Mouse (Mus musculus) CH12.LX (cell line): ENCODE results near the gene Lgi2. TPM values are rescaled to one million over a fixed set of nuclear protein-coding genes. Genes with fewer than 3 reads are reported as not detected.

ENCODE experiments used
- DNase-seq: peaks from one replicate; pipeline ENCODE4 v3.0.0-alpha.2; 2013; ENCODE audit errors: extremely low read depth
- H3K27ac ChIP-seq: 2 replicates; pipeline ENCODE4 v1.5.1; 2012; ENCODE audit warnings: low read depth, mild to moderate bottlenecking, control low read depth, moderate library complexity; ENCODE audit not compliant: insufficient read depth
- H3K27me3 ChIP-seq: replicated peaks from 2 replicates; pipeline ENCODE3; 2012; ENCODE audit warnings: inconsistent platforms
- H3K36me3 ChIP-seq, 2 experiments: replicated peaks in 1 of 2; 2 replicates each; pipeline versions ENCODE3 to v1.6.1; 2012; ENCODE audit warnings: inconsistent platforms in 1 of 2, low read length in 1 of 2, mild to moderate bottlenecking in 1 of 2, mixed read lengths in 1 of 2, moderate library complexity in 1 of 2; ENCODE audit not compliant: control insufficient read depth in 1 of 2, insufficient read depth in 1 of 2
- H3K4me1 ChIP-seq, 2 experiments: 2 replicates each; pipeline ENCODE4 v1.6.1; 2012; ENCODE audit warnings: inconsistent platforms in 1 of 2, moderate library complexity in 1 of 2; ENCODE audit not compliant: insufficient read depth in 2 of 2, control insufficient read depth in 1 of 2
- H3K4me2 ChIP-seq: 2 replicates; pipeline ENCODE4 v1.6.1; 2012; ENCODE audit warnings: low read depth, mild to moderate bottlenecking, control low read depth; ENCODE audit not compliant: poor library complexity, insufficient read depth, severe bottlenecking
- H3K4me3 ChIP-seq, 3 experiments: fragments of 150-350 bp in 1 of 3; sonication (generic) in 1 of 3; replicated peaks in 1 of 3; 2 replicates each; pipeline versions ENCODE3 to v1.5.1; 2011 to 2012; ENCODE audit warnings: low read depth in 2 of 3, low read length in 2 of 3, mild to moderate bottlenecking in 2 of 3, moderate library complexity in 2 of 3, control low read depth in 1 of 3, improper control_type of control experiment in 1 of 3, inconsistent platforms in 1 of 3, mixed read lengths in 1 of 3; ENCODE audit not compliant: poor library complexity in 1 of 3
- H3K79me2 ChIP-seq: replicated peaks from 2 replicates; pipeline ENCODE4 v1.6.1; 2012; ENCODE audit warnings: mild to moderate bottlenecking, moderate library complexity; ENCODE audit not compliant: control insufficient read depth, poor library complexity, insufficient read depth, severe bottlenecking; ENCODE audit errors: extremely low read depth
- H3K9ac ChIP-seq: 2 replicates; pipeline ENCODE4 v1.6.1; 2012; ENCODE audit warnings: low read depth, mild to moderate bottlenecking, control low read depth, moderate library complexity; ENCODE audit not compliant: insufficient read depth
- H3K9me3 ChIP-seq: replicated peaks from 2 replicates; pipeline ENCODE3; 2012; ENCODE audit warnings: low read length, inconsistent platforms, mixed read lengths
- BHLHE40 ChIP-seq: IDR thresholded peaks from 2 replicates; pipeline ENCODE4 v1.6.1; 2011; ENCODE audit warnings: mild to moderate bottlenecking, low read depth, low read length, improper control_type of control experiment
- CHD1 ChIP-seq: IDR thresholded peaks from 2 replicates; pipeline ENCODE4 v1.6.1; 2012; ENCODE audit warnings: low read depth, low read length, improper control_type of control experiment, inconsistent platforms
- CHD2 ChIP-seq: IDR thresholded peaks from 2 replicates; pipeline ENCODE4 v1.6.1; 2011; ENCODE audit warnings: low read length, improper control_type of control experiment
- ELF1 ChIP-seq: IDR thresholded peaks from 2 replicates; pipeline ENCODE4 v1.6.1; 2014; ENCODE audit warnings: low read depth, mild to moderate bottlenecking, inconsistent platforms, low read length, improper control_type of control experiment
- EP300 ChIP-seq: IDR thresholded peaks from 2 replicates; pipeline ENCODE4 v1.6.1; 2011; ENCODE audit warnings: low read length, improper control_type of control experiment
- ETS1 ChIP-seq: conservative IDR thresholded peaks from 2 replicates; pipeline ENCODE4 v1.6.1; 2012; ENCODE audit warnings: low read depth, mild to moderate bottlenecking, inconsistent platforms, low read length, improper control_type of control experiment, moderate library complexity
- GABPA ChIP-seq: IDR thresholded peaks from 2 replicates; pipeline ENCODE4 v1.6.1; 2012; ENCODE audit warnings: low read depth, low read length, improper control_type of control experiment, inconsistent platforms; ENCODE audit not compliant: insufficient replicate concordance
- MEF2A ChIP-seq: IDR thresholded peaks from 2 replicates; pipeline ENCODE4 v1.6.1; 2014; ENCODE audit warnings: low read depth, mild to moderate bottlenecking, inconsistent platforms, low read length, improper control_type of control experiment, borderline replicate concordance
- MXI1 ChIP-seq: IDR thresholded peaks from 2 replicates; pipeline ENCODE4 v1.6.1; 2011; ENCODE audit warnings: mild to moderate bottlenecking, low read depth, low read length, improper control_type of control experiment
- MYC ChIP-seq: IDR thresholded peaks from 2 replicates; pipeline ENCODE4 v1.6.1; 2011; ENCODE audit warnings: low read depth, mild to moderate bottlenecking, improper control_type of control experiment, low read length
- NELFE ChIP-seq: IDR thresholded peaks from 2 replicates; pipeline ENCODE4 v1.6.1; 2011; ENCODE audit warnings: low read depth, low read length, improper control_type of control experiment
- POLR2AphosphoS2 ChIP-seq: IDR thresholded peaks from 2 replicates; pipeline ENCODE4 v1.6.1; 2011; ENCODE audit warnings: low read depth, low read length, improper control_type of control experiment
- RAD21 ChIP-seq: IDR thresholded peaks from 2 replicates; pipeline ENCODE4 v1.6.1; 2011; ENCODE audit warnings: low read depth, mild to moderate bottlenecking, low read length, improper control_type of control experiment, moderate library complexity
- SMC3 ChIP-seq: IDR thresholded peaks from 2 replicates; pipeline ENCODE4 v1.6.1; 2011; ENCODE audit warnings: low read depth, low read length, improper control_type of control experiment
- USF1 ChIP-seq: IDR thresholded peaks from 2 replicates; pipeline ENCODE4 v1.6.1; 2014; ENCODE audit warnings: low read depth, mild to moderate bottlenecking, inconsistent platforms, low read length, improper control_type of control experiment
- ZKSCAN1 ChIP-seq: IDR thresholded peaks from 2 replicates; pipeline ENCODE4 v1.6.1; 2012; ENCODE audit warnings: low read depth, inconsistent platforms, low read length, improper control_type of control experiment, borderline replicate concordance
- ZMIZ1 ChIP-seq: IDR thresholded peaks from 2 replicates; pipeline ENCODE4 v1.6.1; 2012; ENCODE audit warnings: low read depth, mild to moderate bottlenecking, inconsistent platforms, low read length, improper control_type of control experiment
- dilution Hi-C: fragments of 300-500 bp; cut with MboI; formaldehyde crosslinking; loops from 2 replicates; pipeline ENCODE4 v1.14.3; 2020; ENCODE audit warnings: low sequenced_read_pairs; ENCODE audit not compliant: extremely low pct_unique_long_range_greater_than_20kb, extremely low pct_ligation_motif_present
- in situ Hi-C: fragments of 300-500 bp; cut with MboI; formaldehyde crosslinking; loops from 3 replicates; pipeline ENCODE4 v1.14.3; 2019; ENCODE audit warnings: low sequenced_read_pairs, low pct_ligation_motif_present, low pct_unique_long_range_greater_than_20kb, mixed read lengths
- polyA plus RNA-seq: library from polyadenylated mRNA; unstranded; fragments of >175 nt; gene quantifications from 2 replicates; pipeline ENCODE4 v1.2.1, GENCODE M21; 2012; ENCODE audit warnings: low read depth; ENCODE audit not compliant: insufficient read length
- total RNA-seq, 2 experiments: library from RNA; depleted of rRNA; stranded (reverse); fragments of 300-350 nt in 1 of 2; fragments of >200 nt in 1 of 2; gene quantifications; 2 replicates each; pipeline ENCODE4 v1.2.3; 2012 to 2014

Gene Lgi2
- total and polyA plus RNA-seq, 3 experiments = not detected

DNA sequence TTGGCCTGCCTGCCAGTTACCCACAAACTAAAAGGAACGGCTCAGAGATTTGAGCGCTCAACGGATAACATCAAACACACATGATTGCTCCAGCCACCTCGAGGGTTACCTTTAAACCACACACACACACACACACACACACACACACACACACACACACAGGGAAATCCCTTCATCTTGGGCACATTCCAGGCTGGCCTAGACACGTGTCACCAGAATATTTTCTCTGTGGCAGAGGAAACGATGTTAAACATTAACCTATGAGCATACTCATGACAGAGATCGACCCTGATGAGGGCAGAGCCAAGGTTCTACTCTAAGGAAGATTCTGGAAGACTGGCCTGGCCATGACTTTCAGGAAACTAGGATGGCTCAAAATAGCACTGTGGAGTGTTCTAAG lies 29.2 kb downstream of the Lgi2 start:
- H3K27me3 ChIP-seq = no peaks in the 10 kb centered on the region
- DNase-seq = no peak
- H3K9me3 ChIP-seq = no peaks in the 10 kb centered on the region
- no peaks in the 10 kb centered on the region for H3K79me2 ChIP-seq
- no peak overlapping the region for H3K27ac ChIP-seq
- no peak overlapping the region for H3K4me3 ChIP-seq
- H3K4me1 ChIP-seq = no peaks in the 10 kb centered on the region
- TF ChIP-seq ETS1 = no peak
- TF ChIP-seq NELFE = no peak
- TF ChIP-seq USF1 = no peak
- no peak for TF ChIP-seq MXI1
- TF ChIP-seq GABPA = no peak
- TF ChIP-seq MYC = no peak
- H3K4me2 ChIP-seq = no peak overlapping the region
- H3K9ac ChIP-seq = no peak overlapping the region
- in situ Hi-C loops (no loop called here), dilution Hi-C loops (no loop called here)
- H3K36me3 ChIP-seq = no peaks in the 10 kb centered on the region

DNA sequence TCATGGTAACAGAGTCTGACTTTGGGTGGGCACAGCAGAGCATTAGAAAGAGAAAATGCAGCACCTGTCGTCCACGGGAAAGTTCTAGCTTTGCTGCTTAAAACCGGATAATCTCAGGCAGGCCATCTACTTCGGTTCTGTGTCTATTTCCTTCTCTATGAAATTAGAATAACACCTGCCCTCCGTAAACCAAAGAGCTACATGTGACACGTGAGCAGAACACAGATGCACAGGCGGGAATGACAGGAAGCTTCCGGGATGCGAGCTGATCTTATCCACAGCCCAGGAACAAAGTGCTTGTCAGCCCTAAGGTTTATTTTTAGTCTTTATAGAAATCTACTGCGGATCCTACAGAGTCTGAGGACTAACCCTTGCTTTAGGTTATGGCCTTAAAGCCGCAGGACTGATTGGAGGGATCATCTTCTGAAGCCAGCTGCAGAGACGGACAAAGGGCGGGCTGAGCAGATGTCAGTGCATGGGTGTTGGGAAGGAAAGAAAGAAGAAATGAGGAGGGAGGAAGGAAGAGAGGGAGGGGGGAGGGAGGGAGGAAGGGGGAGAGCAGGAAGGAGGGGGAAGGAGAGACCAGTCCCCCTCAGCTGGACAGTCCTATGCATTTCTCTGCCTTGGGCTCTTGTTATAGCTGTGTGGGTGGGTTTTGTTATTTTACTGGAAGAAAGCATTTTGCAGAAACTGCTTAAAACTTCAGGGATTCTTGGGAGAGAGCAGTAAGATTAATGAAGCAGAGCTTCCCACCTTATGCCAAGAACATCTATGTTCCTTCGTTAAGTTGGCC lies 31.3 kb downstream of the Lgi2 start:
- no peaks in the 10 kb centered on the region for H3K9me3 ChIP-seq
- no peak overlapping the region for H3K9ac ChIP-seq
- in situ Hi-C loops = no loop called here
- no peaks in the 10 kb centered on the region for H3K79me2 ChIP-seq
- dilution Hi-C loops = no loop called here
- TF ChIP-seq EP300 (no peak), MXI1 (no peak), ZMIZ1 (no peak), RAD21 (no peak), ELF1 (no peak), POLR2AphosphoS2 (no peak), SMC3 (no peak), CHD2 (no peak), MEF2A (no peak), ZKSCAN1 (no peak), CHD1 (no peak), BHLHE40 (no peak)
- TF ChIP-seq, all 38 proteins: peak for 0
- Histone ChIP-seq H3K27me3 (no peaks in the 10 kb centered on the region), H3K4me1 (no peaks in the 10 kb centered on the region), H3K27ac (no peak overlapping the region), H3K4me2 (no peak overlapping the region), H3K36me3 (no peaks in the 10 kb centered on the region), H3K4me3 (no peak overlapping the region)
- no peak for DNase-seq
